Mouse (Mus musculus) olfactory bulb, adult 2 months (tissue): ENCODE data around the gene C1qtnf5. TPM values are rescaled to one million over a fixed set of nuclear protein-coding genes. Genes with fewer than 3 reads are reported as not detected.
A peak's percentile ranks its signal among the peaks of the same experiment; 100 is the strongest.

Experiments
- H3K27ac ChIP-seq: fragments of 200-500 bp; 2 replicates; pipeline ENCODE4 v1.5.1; 2012; ENCODE audit warnings: low read depth, low read length; ENCODE audit not compliant: insufficient read depth
- H3K4me1 ChIP-seq: fragments of 200-500 bp; 2 replicates; pipeline ENCODE4 v1.6.1; 2012; ENCODE audit warnings: low read length; ENCODE audit not compliant: control insufficient read depth, insufficient read depth
- H3K4me3 ChIP-seq: fragments of 200-500 bp; 2 replicates; pipeline ENCODE4 v1.5.1; 2012; ENCODE audit warnings: mild to moderate bottlenecking, low read depth, low read length, moderate library complexity; ENCODE audit not compliant: insufficient read depth
- CTCF ChIP-seq: fragments of 200-500 bp; IDR thresholded peaks from 2 replicates; pipeline ENCODE4 v1.5.1; 2012; ENCODE audit warnings: low read depth, mild to moderate bottlenecking, low read length, moderate library complexity; ENCODE audit not compliant: insufficient read depth
- POLR2A ChIP-seq: fragments of 200-500 bp; IDR thresholded peaks from 2 replicates; pipeline ENCODE4 v1.6.1; 2012; ENCODE audit warnings: mild to moderate bottlenecking, low read depth, low read length, moderate library complexity; ENCODE audit not compliant: insufficient read depth
- WGBS: fragments of 180-500 bp; shearing (Covaris S2); methylation state at CpG from one replicate; pipeline ENCODE4 v1.1.7; 2018; 5-methylcytosine and 5-hydroxymethylcytosine counted together
- polyA plus RNA-seq: library from polyadenylated mRNA; stranded (reverse); fragments of >200 nt; gene quantifications from 2 replicates; pipeline ENCODE4 v1.2.4, GENCODE M21; 2012; ENCODE audit warnings: low replicate concordance; ENCODE audit not compliant: missing spikeins, insufficient read depth, insufficient read length

C1qtnf5 gene
- polyA plus RNA-seq, 1 experiment, result not detected

- TF ChIP-seq CTCF (no peak), POLR2A (no peak)
- Histone ChIP-seq H3K4me1 (peaks cover 40% of the 10 kb centered on the region), H3K4me3 (no peak overlapping the region), H3K27ac (no peak overlapping the region)
- 35% methylated on average over 2 of the region's 2 CpGs for WGBS
Observed at GRCm38 (mm10) chr9:44133287-44133686, 26.2 kb downstream of the C1qtnf5 start.

- no peak within 1 kb of the TSS for H3K27ac ChIP-seq
- 2% methylated on average over 55 of the region's 55 CpGs for WGBS
- H3K4me3 ChIP-seq, result peak within 1 kb of the TSS; percentile 35
- H3K4me1 ChIP-seq, result peaks cover 40% of the 10 kb centered on the region
- TF ChIP-seq POLR2A, result no peak
- no peak for TF ChIP-seq CTCF
Observed at GRCm38 (mm10) chr9:44134101-44134850, 27.2 kb downstream of the C1qtnf5 start, which contains the start of gene Mcam. Mcam (plus strand) TSS chr9:44134469.

- H3K4me3 ChIP-seq, result peak overlapping the region; percentile 35
- 6% methylated on average over 49 of the region's 49 CpGs for WGBS
- no peak for TF ChIP-seq CTCF
- H3K4me1 ChIP-seq, result peaks cover 33% of the 10 kb centered on the region
- H3K27ac ChIP-seq, result no peak overlapping the region
Observed at GRCm38 (mm10) chr9:44134851-44135730, 28.0 kb downstream of the C1qtnf5 start.

- Histone ChIP-seq H3K4me3 (no peak overlapping the region), H3K4me1 (peaks cover 26% of the 10 kb centered on the region), H3K27ac (no peak overlapping the region)
- 61% methylated on average over 7 of the region's 7 CpGs for WGBS
- TF ChIP-seq POLR2A, result no peak
- TF ChIP-seq CTCF, result no peak
Observed at GRCm38 (mm10) chr9:44135731-44136411, 28.8 kb downstream of the C1qtnf5 start.

- WGBS, result 82% methylated on average over 4 of the region's 4 CpGs
- TF ChIP-seq CTCF (no peak), POLR2A (no peak)
Observed at GRCm38 (mm10) chr9:44137846-44138245, 30.8 kb downstream of the C1qtnf5 start.

GRCm38 (mm10) chr9:44141951-44142350 is 34.9 kb downstream of the C1qtnf5 start:
- TF ChIP-seq POLR2A, result no peak
- no peak for TF ChIP-seq CTCF
- 64% methylated on average over 5 of the region's 5 CpGs for WGBS

More at GRCm38 (mm10) chr9:44137846-44138245, 30.8 kb downstream of the C1qtnf5 start:
- peaks cover 22% of the 10 kb centered on the region for H3K4me1 ChIP-seq
- no peak overlapping the region for H3K27ac ChIP-seq
- no peak overlapping the region for H3K4me3 ChIP-seq

GRCm38 (mm10) chr9:44143421-44143820 is 36.4 kb downstream of the C1qtnf5 start:
- H3K4me3 ChIP-seq, result no peak overlapping the region
- peak overlapping the region; percentile 58; the same call in 1 of the 2 replicates for H3K27ac ChIP-seq
- 38% methylated on average over 5 of the region's 5 CpGs for WGBS
- TF ChIP-seq CTCF (no peak), POLR2A (no peak)
- peaks cover 14% of the 10 kb centered on the region for H3K4me1 ChIP-seq

More at GRCm38 (mm10) chr9:44141951-44142350, 34.9 kb downstream of the C1qtnf5 start:
- Histone ChIP-seq H3K4me1 (peaks cover 14% of the 10 kb centered on the region), H3K27ac (no peak overlapping the region), H3K4me3 (no peak overlapping the region)

GRCm38 (mm10) chr9:44144023-44144717 is 37.1 kb downstream of the C1qtnf5 start:
- no peak overlapping the region for H3K4me3 ChIP-seq
- H3K27ac ChIP-seq, result peak overlapping the region; percentile 58
- H3K4me1 ChIP-seq, result peaks cover 14% of the 10 kb centered on the region
- TF ChIP-seq POLR2A, result no peak
- TF ChIP-seq CTCF, result no peak
- WGBS, result 15% methylated on average over 7 of the region's 8 CpGs
